Mouse (Mus musculus) layer of hippocampus, adult 11-12 months (tissue): ENCODE measurements around the gene Mau2.
"Not testable (repeated sequence)": the region's sequence is repeated elsewhere in the genome, so short reads cannot be mapped to it uniquely, and the experiment has no call there.

ENCODE experiments used
- DNase-seq: peaks from one replicate; pipeline ENCODE4 v3.0.0; 2022; ENCODE audit warnings: low spot score

Gene Mau2

DNA sequence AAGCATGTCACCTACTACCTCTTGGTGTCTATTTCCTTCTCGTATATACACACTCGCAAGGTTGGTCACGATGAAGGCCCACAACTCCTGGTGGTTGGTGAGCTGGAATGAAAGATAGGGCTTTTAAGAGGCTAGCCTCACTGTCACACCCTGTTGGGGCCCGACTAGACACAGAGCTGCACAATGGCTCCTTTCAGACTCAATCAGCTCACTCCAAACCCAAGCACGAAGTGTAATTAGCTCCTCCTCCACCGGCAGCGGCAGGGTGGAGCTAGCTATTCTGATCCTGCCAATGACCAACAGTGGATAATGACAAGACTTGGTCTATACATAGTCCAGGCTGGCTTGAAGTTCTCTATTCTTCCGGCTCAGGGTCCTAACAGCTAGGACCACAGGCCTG, 18.9 kb downstream of the Mau2 start:
- peak; percentile 33 for DNase-seq

DNA sequence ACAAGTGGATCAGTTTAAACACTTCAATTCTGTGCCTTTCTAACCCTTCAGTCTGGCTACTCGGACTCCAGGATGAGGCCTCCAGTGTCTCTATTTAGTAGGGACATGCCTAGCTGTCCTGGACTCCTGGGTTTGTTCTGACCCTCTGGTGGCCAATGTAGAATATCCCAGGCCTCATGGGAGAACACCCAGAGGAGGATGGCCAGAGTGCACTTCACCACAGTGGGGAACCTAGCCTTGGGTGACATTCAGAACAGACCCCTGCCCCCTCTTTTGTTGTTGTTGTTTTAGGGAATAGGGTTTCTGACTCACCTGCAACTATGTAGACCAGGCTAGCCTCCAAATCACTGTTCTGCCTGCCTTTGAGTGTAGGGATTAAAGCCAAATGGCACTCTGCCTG, 27.5 kb downstream of the Mau2 start:
- DNase-seq: no peak

DNA sequence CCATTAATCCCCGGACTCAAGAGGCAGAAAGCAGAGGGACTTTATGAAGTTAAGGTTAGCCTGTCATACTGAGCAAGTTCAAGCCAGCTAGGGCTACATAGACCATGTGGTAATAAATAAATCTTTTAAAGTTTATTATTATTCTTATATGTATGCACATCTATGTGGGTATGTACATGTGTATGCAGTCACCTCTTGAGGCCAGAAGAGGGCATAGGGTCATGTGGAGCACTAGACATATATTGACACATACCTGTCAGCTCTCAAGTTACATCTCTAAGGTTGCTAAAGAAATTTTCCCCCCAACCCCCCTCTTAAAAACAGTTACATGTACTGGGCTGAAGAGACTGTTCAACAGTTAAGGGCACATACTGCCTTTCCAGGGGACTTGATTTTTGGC, 29.8 kb downstream of the Mau2 start:
- no peak for DNase-seq

DNA sequence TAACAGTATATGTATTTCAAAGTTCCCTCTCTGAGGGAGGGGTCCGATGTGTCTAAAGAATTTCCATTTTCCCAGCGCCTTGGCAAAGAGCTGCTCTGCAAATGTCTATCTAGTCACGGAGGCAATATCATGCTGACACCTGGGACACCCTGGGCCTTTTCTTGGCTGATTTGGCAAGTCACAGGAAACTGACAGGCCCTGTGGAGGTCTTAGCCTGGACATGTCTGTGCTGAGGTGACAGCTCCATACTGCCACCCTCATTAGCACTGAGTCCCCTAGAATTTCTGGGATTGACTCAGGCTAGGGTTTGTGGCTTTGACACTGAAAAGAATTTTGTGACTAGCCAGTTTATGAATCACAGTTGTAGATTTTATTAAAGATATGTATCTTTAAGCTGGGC, 30.2 kb downstream of the Mau2 start:
- DNase-seq: no peak

DNA sequence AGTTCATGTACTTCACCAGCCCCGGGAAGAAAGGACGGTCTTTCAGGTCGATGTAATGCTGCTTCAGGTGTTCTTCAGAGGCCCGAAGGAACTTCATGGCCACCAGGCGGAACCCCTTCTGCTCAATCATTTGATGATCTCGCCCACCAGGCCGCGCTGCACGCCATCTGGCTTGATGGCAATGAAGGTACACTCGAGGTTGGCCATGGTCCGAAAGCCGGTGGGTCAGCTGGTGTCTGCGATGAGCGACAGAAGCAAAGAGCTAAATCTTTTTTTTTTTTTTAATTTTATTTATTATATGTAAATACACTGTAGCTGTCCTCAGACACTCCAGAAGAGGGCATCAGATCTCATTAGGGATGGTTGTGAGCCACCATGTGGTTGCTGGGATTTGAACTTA, 31.7 kb downstream of the Mau2 start:
- DNase-seq: not testable (repeated sequence)

DNA sequence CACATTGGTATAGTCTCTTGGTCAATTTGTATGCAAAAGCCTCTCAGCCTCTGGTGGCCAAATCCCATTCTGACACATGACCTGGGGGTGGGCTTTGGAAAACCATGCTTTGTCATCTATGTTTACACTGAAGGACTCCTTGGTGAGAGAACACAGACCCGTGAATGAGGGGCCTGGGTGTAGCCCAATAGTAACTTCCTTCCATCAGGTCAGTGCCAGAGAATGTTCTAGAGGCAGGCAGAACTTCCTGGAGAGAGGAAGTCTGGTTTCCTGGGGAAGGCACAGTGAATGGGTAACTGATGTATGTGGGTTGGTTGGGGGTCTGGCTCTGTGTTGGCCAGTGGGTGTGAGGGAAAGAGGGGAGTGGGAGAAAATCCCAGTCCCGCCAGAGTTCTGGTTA, 37.4 kb downstream of the Mau2 start:
- DNase-seq: no peak

DNA sequence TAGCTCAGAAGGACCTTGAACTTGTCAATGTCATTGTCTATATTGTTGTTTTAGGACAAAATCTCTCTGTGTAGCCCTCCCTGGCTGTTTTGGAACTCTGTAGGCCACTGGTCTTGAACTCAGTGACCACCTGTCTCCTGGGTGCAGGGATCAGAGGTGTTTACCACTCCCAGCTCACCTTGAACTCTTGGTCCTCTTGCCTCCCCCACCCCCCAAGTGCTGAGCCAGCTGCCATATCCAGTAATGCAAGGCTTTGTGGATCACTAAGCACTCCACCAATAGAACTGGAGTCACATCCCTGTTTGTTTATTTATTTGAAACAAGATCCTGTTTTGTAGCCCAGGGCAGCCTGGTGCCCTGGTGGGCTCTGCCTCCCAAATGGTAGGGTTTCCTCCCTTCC, 38.2 kb downstream of the Mau2 start:
- no peak for DNase-seq

GRCm38 (mm10) chr8:70003204-70003657, 39.3 kb downstream of the Mau2 start:
- DNase-seq: no peak

- not testable (repeated sequence) for DNase-seq
Measured at GRCm38 (mm10) chr8:70001892-70002191, 40.7 kb downstream of the Mau2 start.

GRCm38 (mm10) chr8:70001176-70001891, 41.2 kb downstream of the Mau2 start:
- DNase-seq: peak; percentile 37

- DNase-seq: no peak
Measured at GRCm38 (mm10) chr8:70000226-70000625, 42.3 kb downstream of the Mau2 start.

DNA sequence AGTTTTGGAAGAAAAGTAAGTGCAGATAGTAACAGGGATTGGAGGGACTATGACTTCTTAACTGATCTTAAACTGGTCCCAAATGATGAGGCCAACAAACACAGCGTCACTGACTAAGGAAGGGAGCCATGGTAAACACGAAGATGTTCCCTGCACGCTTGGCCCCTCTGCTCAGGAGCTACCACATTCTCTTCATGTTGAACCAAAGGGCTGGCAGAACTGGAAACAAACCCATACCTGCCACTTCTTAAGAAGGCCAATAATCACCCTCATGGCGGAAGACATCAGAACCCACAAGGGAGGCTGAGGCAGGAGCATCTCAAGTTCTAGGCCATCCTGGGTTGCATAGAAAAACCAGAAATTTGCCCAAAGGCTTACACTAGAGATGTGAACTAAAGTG, 43.3 kb downstream of the Mau2 start:
- DNase-seq: no peak

- DNase-seq: no peak
Measured at GRCm38 (mm10) chr8:69998706-69999105, 43.8 kb downstream of the Mau2 start.

- DNase-seq: no peak
Measured at GRCm38 (mm10) chr8:69996589-69997285, 45.8 kb downstream of the Mau2 start.

GRCm38 (mm10) chr8:69995776-69996588, 46.6 kb downstream of the Mau2 start, which contains the start of gene Gatad2a:
Gatad2a (minus strand) TSS chr8:69996384.
- peak; percentile 100 for DNase-seq

DNA sequence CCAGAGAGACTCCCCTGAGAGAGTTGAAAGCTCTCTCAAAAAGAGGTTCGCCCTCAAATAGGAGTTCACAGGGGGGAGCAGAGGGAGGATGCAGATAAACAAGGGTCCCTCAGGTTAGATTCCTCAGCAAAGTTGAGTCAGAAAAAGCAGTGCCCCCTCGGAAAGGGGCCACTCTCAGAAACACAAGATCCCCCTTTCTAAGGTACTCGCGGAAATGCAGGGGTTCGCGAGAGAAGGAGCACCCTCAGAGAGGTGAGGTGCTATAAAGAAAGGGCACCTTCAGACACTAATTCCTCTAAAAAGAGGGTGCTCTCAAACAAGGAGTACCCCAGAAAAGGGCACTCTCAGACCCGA, 47.1 kb downstream of the Mau2 start:
- no peak for DNase-seq

DNA sequence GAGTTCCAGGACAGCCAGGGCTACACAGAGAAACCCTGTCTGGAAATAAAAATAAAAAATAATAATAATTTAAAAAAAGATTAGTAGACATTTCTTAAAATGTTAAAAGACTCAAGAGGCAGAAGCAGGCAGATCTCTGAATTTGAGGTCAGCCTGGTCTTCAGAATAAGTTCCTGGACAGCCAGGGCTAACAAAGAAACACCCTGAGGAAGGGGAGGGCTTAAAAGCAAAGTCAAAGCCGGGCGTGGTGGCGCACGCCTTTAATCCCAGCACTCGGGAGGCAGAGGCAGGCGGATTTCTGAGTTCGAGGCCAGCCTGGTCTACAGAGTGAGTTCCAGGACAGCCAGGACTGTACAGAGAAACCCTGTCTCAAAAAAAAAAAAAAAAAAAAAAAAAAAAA, 53.6 kb downstream of the Mau2 start:
- not testable (repeated sequence) for DNase-seq

- DNase-seq: no peak
Measured at GRCm38 (mm10) chr8:69987744-69988143, 54.8 kb downstream of the Mau2 start.

GRCm38 (mm10) chr8:69984876-69985553, 57.5 kb downstream of the Mau2 start:
- DNase-seq: no peak

- no peak for DNase-seq
Measured at GRCm38 (mm10) chr8:69978456-69978855, 64.1 kb downstream of the Mau2 start.

GRCm38 (mm10) chr8:69974806-69975205, 67.7 kb downstream of the Mau2 start:
- no peak for DNase-seq

GRCm38 (mm10) chr8:69974194-69974614, 68.3 kb downstream of the Mau2 start:
- peak; percentile 95 for DNase-seq
